Mouse (Mus musculus) lung, embryonic 14.5 days (tissue): Measurements from ENCODE around the gene Rbbp4. TPM values are rescaled to one million over a fixed set of nuclear protein-coding genes. Genes with fewer than 3 reads are reported as not detected.

Source experiments
- ATAC-seq: fragments of 200-750 bp; cut with Nextera tagmentation; 2 replicates; pipeline ENCODE4 v1.8.0; 2017; ENCODE audit warnings: mild to moderate bottlenecking, moderate TSS enrichment, moderate library complexity; ENCODE audit not compliant: insufficient read depth
- DNase-seq: peaks from one replicate; pipeline ENCODE4 v3.0.0-alpha.2; 2015
- H3K27ac ChIP-seq: fragments of 300-500 bp; sonication (generic); 2 replicates; pipeline ENCODE4 v1.5.1; 2014; ENCODE audit warnings: low read depth, mild to moderate bottlenecking, moderate library complexity
- H3K27me3 ChIP-seq: fragments of 300-500 bp; sonication (generic); 2 replicates; pipeline ENCODE4 v1.6.1; 2014; ENCODE audit warnings: low read length, control low read depth; ENCODE audit not compliant: insufficient read depth
- H3K36me3 ChIP-seq: fragments of 300-500 bp; sonication (generic); 2 replicates; pipeline ENCODE4 v1.6.1; 2014; ENCODE audit warnings: control low read depth; ENCODE audit not compliant: insufficient read depth
- H3K4me1 ChIP-seq: fragments of 300-500 bp; sonication (generic); 2 replicates; pipeline ENCODE4 v1.6.1; 2014; ENCODE audit warnings: antibody characterized with exemption, control low read depth; ENCODE audit not compliant: insufficient read depth
- H3K4me2 ChIP-seq: fragments of 300-500 bp; sonication (generic); 2 replicates; pipeline ENCODE4 v1.6.1; 2014; ENCODE audit warnings: mild to moderate bottlenecking
- H3K4me3 ChIP-seq: fragments of 300-500 bp; sonication (generic); 2 replicates; pipeline ENCODE4 v1.5.1; 2014; ENCODE audit warnings: low read depth, low read length
- H3K9ac ChIP-seq: fragments of 300-500 bp; sonication (generic); 2 replicates; pipeline ENCODE4 v1.6.1; 2014
- H3K9me3 ChIP-seq: fragments of 300-500 bp; sonication (generic); 2 replicates; pipeline ENCODE4 v1.6.1; 2016; ENCODE audit warnings: low read depth, low read length, control low read depth
- CTCF ChIP-seq: IDR thresholded peaks from 2 replicates; pipeline ENCODE4 v1.5.1; 2016; ENCODE audit warnings: antibody characterized with exemption, low read depth
- WGBS: fragments of 180-500 bp; shearing (Covaris S2); extraction: QIAGEN DNeasy Blood & Tissue Kit; methylation state at CpG from one replicate; pipeline ENCODE4 v1.1.7; 2014; 5-methylcytosine and 5-hydroxymethylcytosine counted together
- microRNA-seq: library from miRNA; unstranded; fragments of <30 nt; microRNA quantifications from one replicate; pipeline ENCODE4, GENCODE M21; 2016; ENCODE audit warnings: borderline number of aligned reads
- polyA plus RNA-seq: library from polyadenylated mRNA; unstranded; fragments of >200 nt; fragmentation: Nextera tagmentation; extraction: Ambion mirVana; gene quantifications from 2 replicates; pipeline ENCODE4 v1.2.1, GENCODE M21; 2014

Gene Rbbp4
- polyA plus RNA-seq, 1 experiment from 2014 or later = 387 TPM

GRCm38 (mm10) chr4:129268698-129269097 is 66.5 kb downstream of the Rbbp4 start:
- no peak for TF ChIP-seq CTCF
- Histone ChIP-seq H3K4me2 (no peak overlapping the region), H3K9ac (no peak overlapping the region), H3K4me3 (no peak overlapping the region), H3K27me3 (no peaks in the 10 kb centered on the region), H3K27ac (no peak overlapping the region), H3K9me3 (no peaks in the 10 kb centered on the region), H3K4me1 (no peaks in the 10 kb centered on the region), H3K36me3 (no peaks in the 10 kb centered on the region)
- ATAC-seq = no peak
- no peak for DNase-seq
- WGBS = 59% methylated on average over 1 of the region's 1 CpGs

GRCm38 (mm10) chr4:129266821-129267220 is 68.3 kb downstream of the Rbbp4 start:
- H3K4me3 ChIP-seq = no peak overlapping the region
- no peak for ATAC-seq
- no peaks in the 10 kb centered on the region for H3K36me3 ChIP-seq
- TF ChIP-seq CTCF = no peak
- no peak overlapping the region for H3K27ac ChIP-seq
- no peaks in the 10 kb centered on the region for H3K27me3 ChIP-seq
- H3K9ac ChIP-seq = no peak overlapping the region
- no peak overlapping the region for H3K4me2 ChIP-seq
- no peaks in the 10 kb centered on the region for H3K9me3 ChIP-seq
- 0 out of 2 replicates have a peak, but pooled peaks cover 6% of the 10 kb centered on the region for H3K4me1 ChIP-seq
- peak; percentile 49 for DNase-seq
- WGBS = 69% methylated on average over 5 of the region's 5 CpGs

GRCm38 (mm10) chr4:129266191-129266590 is 69.0 kb downstream of the Rbbp4 start:
- DNase-seq (no peak), ATAC-seq (no peak)
- Histone ChIP-seq H3K9me3 (no peaks in the 10 kb centered on the region), H3K4me1 (0 out of 2 replicates have a peak, but pooled peaks cover 6% of the 10 kb centered on the region), H3K4me3 (no peak overlapping the region), H3K4me2 (no peak overlapping the region), H3K27ac (no peak overlapping the region), H3K36me3 (no peaks in the 10 kb centered on the region), H3K9ac (no peak overlapping the region), H3K27me3 (no peaks in the 10 kb centered on the region)
- no peak for TF ChIP-seq CTCF
- 80% methylated on average over 4 of the region's 4 CpGs for WGBS

GRCm38 (mm10) chr4:129263225-129264021 is 71.7 kb downstream of the Rbbp4 start:
- TF ChIP-seq CTCF = no peak
- WGBS = 25% methylated on average over 19 of the region's 19 CpGs
- H3K27me3 ChIP-seq = no peaks in the 10 kb centered on the region; the same call in 1 of the 2 replicates
- no peaks in the 10 kb centered on the region for H3K36me3 ChIP-seq
- H3K4me2 ChIP-seq = peak overlapping the region; percentile 27; the same call in 1 of the 2 replicates
- H3K4me1 ChIP-seq = 0 out of 2 replicates have a peak, but pooled peaks cover 8% of the 10 kb centered on the region
- H3K9ac ChIP-seq = no peak overlapping the region
- peak overlapping the region; percentile 58; the same call in 1 of the 2 replicates for H3K27ac ChIP-seq
- DNase-seq (peak; percentile 74), ATAC-seq (peak; percentile 88)
- H3K9me3 ChIP-seq = no peaks in the 10 kb centered on the region
- H3K4me3 ChIP-seq = no peak overlapping the region

- 10% methylated on average over 4 of the region's 4 CpGs for WGBS
- no peak for TF ChIP-seq CTCF
- no peak within 1 kb of the TSS for H3K9ac ChIP-seq
These were observed 74.0 kb downstream of the Rbbp4 start, which contains the start of gene C77080 for GRCm38 (mm10) chr4:129261196-129261595. C77080 (minus strand) TSS chr4:129261404.

GRCm38 (mm10) chr4:129260678-129261077 is 74.5 kb downstream of the Rbbp4 start:
- peak; percentile 41 for DNase-seq
- Histone ChIP-seq H3K4me1 (peaks cover 19% of the 10 kb centered on the region), H3K4me3 (no peak overlapping the region), H3K27ac (no peak overlapping the region), H3K27me3 (no peaks in the 10 kb centered on the region; the same call in 1 of the 2 replicates), H3K36me3 (no peaks in the 10 kb centered on the region), H3K9ac (no peak overlapping the region), H3K9me3 (no peaks in the 10 kb centered on the region), H3K4me2 (no peak overlapping the region)
- WGBS = 20% methylated on average over 6 of the region's 6 CpGs
- no peak for ATAC-seq
- TF ChIP-seq CTCF = no peak

More at GRCm38 (mm10) chr4:129261196-129261595, 74.0 kb downstream of the Rbbp4 start, which contains the start of gene C77080:
- H3K4me2 ChIP-seq = no peak within 1 kb of the TSS
- H3K4me3 ChIP-seq = no peak within 1 kb of the TSS
- H3K4me1 ChIP-seq = peaks cover 18% of the 10 kb centered on the region
- no peak for ATAC-seq
- no peaks in the 10 kb centered on the region for H3K36me3 ChIP-seq
- no peak within 1 kb of the TSS for H3K27ac ChIP-seq
- no peaks in the 10 kb centered on the region; the same call in 1 of the 2 replicates for H3K27me3 ChIP-seq
- no peak for DNase-seq
- H3K9me3 ChIP-seq = no peaks in the 10 kb centered on the region

- Histone ChIP-seq H3K27ac (no peak overlapping the region), H3K9ac (no peak overlapping the region), H3K4me1 (peaks cover 19% of the 10 kb centered on the region), H3K4me2 (no peak overlapping the region), H3K4me3 (no peak overlapping the region), H3K27me3 (no peaks in the 10 kb centered on the region; the same call in 1 of the 2 replicates), H3K9me3 (no peaks in the 10 kb centered on the region), H3K36me3 (no peaks in the 10 kb centered on the region)
- ATAC-seq = no peak
- WGBS = 83% methylated on average over 4 of the region's 4 CpGs
- no peak for TF ChIP-seq CTCF
- no peak for DNase-seq
These were observed 76.1 kb downstream of the Rbbp4 start for GRCm38 (mm10) chr4:129259101-129259500.

Small RNAs within 50 kb of the gene (microRNA-seq; reads per million reads assigned to microRNA genes)
- gene Gm22994 = not detected

Other genes with a start within 250 kb of the Rbbp4 start
- gene Tmem54, start 229.8 kb downstream of the Rbbp4 start, polyA plus RNA-seq = 11.9 and 13.1 TPM in 2 replicates
- 0.92 and 1.7 TPM in 2 replicates for gene Hpca, start 213.3 kb downstream of the Rbbp4 start, polyA plus RNA-seq
- gene Fndc5, start 198.4 kb downstream of the Rbbp4 start, polyA plus RNA-seq = 2.1 and 2.2 TPM in 2 replicates
- 17.3 and 18.1 TPM in 2 replicates for gene S100pbp, start 145.6 kb downstream of the Rbbp4 start, polyA plus RNA-seq
- 84.4 and 92.2 TPM in 2 replicates for gene Yars, start 145.6 kb downstream of the Rbbp4 start, polyA plus RNA-seq
- gene C77080, start 74.0 kb downstream of the Rbbp4 start, polyA plus RNA-seq = 2.8 and 3.2 TPM in 2 replicates
- gene Sync, start 47.8 kb downstream of the Rbbp4 start, polyA plus RNA-seq = 0.33 and 0.54 TPM in 2 replicates
- gene Zbtb8os, start 325 bp upstream of the Rbbp4 start, polyA plus RNA-seq = 49.2 and 51.6 TPM in 2 replicates
- 14.7 and 16.2 TPM in 2 replicates for gene Zbtb8a, start 42.7 kb upstream of the Rbbp4 start, polyA plus RNA-seq
- gene Zbtb8b, start 105.5 kb upstream of the Rbbp4 start, polyA plus RNA-seq = 1.3 and 2.8 TPM in 2 replicates
- 20.5 and 20.9 TPM in 2 replicates for gene Bsdc1, start 126.2 kb upstream of the Rbbp4 start, polyA plus RNA-seq
- gene Tssk3, start 155.7 kb upstream of the Rbbp4 start, polyA plus RNA-seq = not detected in 2 replicates
- not detected in 2 replicates for gene Fam229a, start 155.8 kb upstream of the Rbbp4 start, polyA plus RNA-seq
- 799 and 847 TPM in 2 replicates for gene Marcksl1, start 178.2 kb upstream of the Rbbp4 start, polyA plus RNA-seq
- 243 and 246 TPM in 2 replicates for gene Hdac1, start 207.3 kb upstream of the Rbbp4 start, polyA plus RNA-seq
- gene Lck, start 238.3 kb upstream of the Rbbp4 start, polyA plus RNA-seq = 5.7 and 7.8 TPM in 2 replicates
- 2.2 and 2.7 TPM in 2 replicates for gene Fam167b, start 243.2 kb upstream of the Rbbp4 start, polyA plus RNA-seq